In genomic region chrX:162591005-162591801, GRCm38 (mm10) we compare ENCODE assay signal across 10 mouse cellular contexts. TPM values are rescaled to one million over a fixed set of nuclear protein-coding genes. Genes with fewer than 3 reads are reported as not detected.
DNase-seq lines count a peak whose midpoint lies in the region; ATAC-seq and TF ChIP-seq lines count a peak whose summit lies in the region.
"Had no signal": no experiment of that assay in that cellular context is flagged by ENCODE, and none has a peak within 500 bp of the region (broad histone marks: within the 10 kb centered on the region; RNA-seq: fewer than 3 reads in every experiment).

No protein-coding gene starts in this region.

- no peaks in the 10 kb centered on the region; the same call in 1 of the 2 replicates for H3K79me2 ChIP-seq in liver, adult 2 months (ENCODE audit: control insufficient read depth, insufficient read depth, low read length)

- H3K27ac ChIP-seq in liver, adult 2 months (replicated peaks; ENCODE audit: insufficient read depth, low read depth, low read length): no peak overlapping the region
- H3K27ac ChIP-seq in kidney, adult 2 months (ENCODE audit: insufficient read depth, low read depth, low read length): no peak overlapping the region; the same call in 1 of the 2 replicates
- H3K27ac ChIP-seq in intestine, embryonic 16.5 days (ENCODE audit: low read length): no peak overlapping the region

- ATAC-seq in cerebellum, adult (ENCODE audit: insufficient number of reproducible peaks, low FRiP score, low TSS enrichment): peak; percentile 56
- no peak for ATAC-seq in intestine, embryonic 16.5 days
- ATAC-seq in granulocyte monocyte progenitor cell, adult 5-6 weeks (replicated peaks; ENCODE audit: poor library complexity, severe bottlenecking): no peak
- ATAC-seq: activated CD4-positive, CD25-positive, alpha-beta regulatory T cell, adult 4 months had no signal

- H3K9me3 ChIP-seq in intestine, embryonic 16.5 days (ENCODE audit: control insufficient read depth, low read length): no peaks in the 10 kb centered on the region

- no peak for TF ChIP-seq CTCF in liver, adult 2 months (IDR thresholded peaks at IDR 0.05; ENCODE audit: low read depth, low read length)
- TF ChIP-seq CTCF in kidney, adult 2 months (conservative IDR thresholded peaks at IDR 0.05; ENCODE audit: insufficient read depth, insufficient read length, low read depth, low read length): no peak

- WGBS in liver, adult 2 months: 23% methylated on average over 6 of the region's 8 CpGs
- WGBS in kidney, adult 2 months: 16% methylated on average over 7 of the region's 8 CpGs
- WGBS in intestine, embryonic 16.5 days: 61% methylated on average over 8 of the region's 8 CpGs

- TF ChIP-seq POLR2A in liver, adult 2 months (IDR thresholded peaks at IDR 0.05; ENCODE audit: extremely low read depth, insufficient read depth, low read length): no peak
- no peak for TF ChIP-seq POLR2A in kidney, adult 2 months (IDR thresholded peaks at IDR 0.05; ENCODE audit: low read depth, low read length)

- no peak overlapping the region for H3K9ac ChIP-seq in liver, adult 2 months (ENCODE audit: low read depth, low read length)
- H3K9ac ChIP-seq in intestine, embryonic 16.5 days (ENCODE audit: low read depth, low read length): no peak overlapping the region

- H3K4me1 ChIP-seq in liver, adult 2 months (ENCODE audit: control insufficient read depth, insufficient read depth, low read length): peaks cover 6% of the 10 kb centered on the region; the same call in 1 of the 2 replicates
- H3K4me1 ChIP-seq in kidney, adult 2 months (ENCODE audit: control insufficient read depth, insufficient read depth, low read length): peaks cover 4% of the 10 kb centered on the region; the same call in 1 of the 2 replicates
- H3K4me1 ChIP-seq in intestine, embryonic 16.5 days (ENCODE audit: control insufficient read depth, insufficient read depth, low read length): no peaks in the 10 kb centered on the region

- no peak overlapping the region for H3K4me2 ChIP-seq in intestine, embryonic 16.5 days (ENCODE audit: low read depth, low read length)

- DNase-seq in liver, adult 2 months (ENCODE audit: extremely low read depth, low read depth, low spot score): peak; percentile 71
- no peak for DNase-seq in liver
- peak; percentile 40 for DNase-seq in Muller cell, postnatal 12 days (ENCODE audit: inconsistent ontology term)
- peak; percentile 68 for DNase-seq in kidney, adult 2 months
- DNase-seq: heart, postnatal 36 days; lung, postnatal 10 days had no signal

- H3K27me3 ChIP-seq in liver, adult 2 months (ENCODE audit: control insufficient read depth, insufficient read depth, low read length): no peaks in the 10 kb centered on the region
- no peaks in the 10 kb centered on the region for H3K27me3 ChIP-seq in kidney, adult 2 months (replicated peaks; ENCODE audit: control insufficient read depth, insufficient read depth, low read length)
- H3K27me3 ChIP-seq in intestine, embryonic 16.5 days (replicated peaks; ENCODE audit: control insufficient read depth, insufficient read depth, low read length): no peaks in the 10 kb centered on the region

- H3K4me3 ChIP-seq in liver, adult 2 months (ENCODE audit: insufficient read depth, low read depth, low read length): no peak overlapping the region
- H3K4me3 ChIP-seq in kidney, adult 2 months (ENCODE audit: insufficient read depth, low read depth, low read length): no peak overlapping the region
- no peak overlapping the region for H3K4me3 ChIP-seq in intestine, embryonic 16.5 days (ENCODE audit: low read length)

- H3K36me3 ChIP-seq in liver, adult 2 months (ENCODE audit: control insufficient read depth, insufficient read depth, low read length): no peaks in the 10 kb centered on the region
- no peaks in the 10 kb centered on the region for H3K36me3 ChIP-seq in kidney, adult 2 months (ENCODE audit: control insufficient read depth, insufficient read depth, low read length)
- H3K36me3 ChIP-seq in intestine, embryonic 16.5 days (ENCODE audit: control insufficient read depth, insufficient read depth, low read length): no peaks in the 10 kb centered on the region

RNA-seq across cellular contexts. Expression of gene Reps2, which starts 52.2 kb away (rescaled TPM):
- total RNA-seq in liver, adult 2 months (2014; rRNA removed): 18.5 and 20.5 TPM in 2 replicates
- 3.0 and 4.1 TPM in 2 replicates for polyA plus RNA-seq in liver, adult 2 months (2012; rRNA removed)
- polyA plus RNA-seq in kidney, adult 2 months (2012; rRNA removed): 8.7 and 9.5 TPM in 2 replicates
- polyA plus RNA-seq in intestine, embryonic 16.5 days (2015; fragmentation: Nextera tagmentation; extraction: Ambion mirVana): 0.42 and 0.48 TPM in 2 replicates
- not detected in 2 replicates for total RNA-seq in granulocyte monocyte progenitor cell, adult 5-6 weeks (2014; fragmentation: Nextera tagmentation)
- total RNA-seq in granulocyte monocyte progenitor cell, adult 5-6 weeks (2017): 0.09 and 0.15 TPM in 2 replicates
- polyA plus RNA-seq: activated CD4-positive, CD25-positive, alpha-beta regulatory T cell, adult 4 months had no signal
